Mouse (Mus musculus): ENCODE data around the gene Entpd2.

DNA sequence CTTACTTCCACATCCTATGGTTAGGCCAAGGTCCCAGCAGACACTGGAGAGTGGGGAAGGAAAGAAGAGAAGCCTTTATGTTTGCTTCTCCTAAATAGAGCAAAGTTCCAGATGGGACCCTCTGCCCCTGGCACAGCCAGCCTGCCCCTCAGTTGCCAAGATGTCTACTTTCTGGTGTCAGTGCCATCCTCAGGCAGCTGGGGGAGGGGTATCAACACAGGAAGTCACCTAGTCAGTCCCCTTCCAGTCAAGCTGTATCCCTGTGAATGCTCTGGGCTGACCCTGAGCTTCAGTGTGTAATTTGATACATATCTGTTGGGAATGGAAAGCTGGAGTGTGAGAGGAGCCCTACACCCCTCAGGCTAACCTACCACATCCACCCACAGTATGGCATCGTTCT lies 1.3 kb downstream of the Entpd2 start:
- TF ChIP-seq MAX (IDR thresholded peaks at IDR 0.05; ENCODE audit: low read depth) (no peak), E2F4 (IDR thresholded peaks at IDR 0.05; ENCODE audit: insufficient read depth) (no peak), MYOG (IDR thresholded peaks at IDR 0.05; ENCODE audit: control insufficient read depth in 1 of 3, insufficient read depth in 1 of 3, insufficient read length in 2 of 3, low read depth in 2 of 3) (no peak), TCF12 (IDR thresholded peaks at IDR 0.05; ENCODE audit: insufficient read depth, poor library complexity, severe bottlenecking) (no peak), POLR2A (IDR thresholded peaks at IDR 0.05; ENCODE audit: insufficient read length, low read depth) (no peak), CEBPB (IDR thresholded peaks at IDR 0.05; ENCODE audit: insufficient read depth, poor library complexity, severe bottlenecking) (no peak), REST (IDR thresholded peaks at IDR 0.05; ENCODE audit: insufficient read depth, insufficient read length) (no peak), POLR2AphosphoS2 (IDR thresholded peaks at IDR 0.05; ENCODE audit: insufficient read length, low read depth) (no peak), USF1 (IDR thresholded peaks at IDR 0.05; ENCODE audit: low read depth) (no peak), SRF (IDR thresholded peaks at IDR 0.05; ENCODE audit: control insufficient read depth, insufficient read length, low read depth) (no peak), MYOD1 (IDR thresholded peaks at IDR 0.05; ENCODE audit: control insufficient read depth in 1 of 3, insufficient read length in 2 of 3, low read depth in 2 of 3) (no peak)

Data from myocyte (in vitro differentiated cells).